Mouse (Mus musculus) adrenal gland, postnatal 25 days (tissue): ENCODE data around the gene Setd1b. TPM values are rescaled to one million over a fixed set of nuclear protein-coding genes. Genes with fewer than 3 reads are reported as not detected.

Experiments
- DNase-seq: peaks from one replicate; pipeline ENCODE4 v3.0.0; 2021; ENCODE audit warnings: mixed read lengths
- total RNA-seq: library from RNA; stranded (reverse); gene quantifications from 2 replicates; pipeline ENCODE4 v1.2.3, GENCODE M21; 2021

The Setd1b gene
- total RNA-seq, 1 experiment from 2014 or later = 41.6 TPM

DNA sequence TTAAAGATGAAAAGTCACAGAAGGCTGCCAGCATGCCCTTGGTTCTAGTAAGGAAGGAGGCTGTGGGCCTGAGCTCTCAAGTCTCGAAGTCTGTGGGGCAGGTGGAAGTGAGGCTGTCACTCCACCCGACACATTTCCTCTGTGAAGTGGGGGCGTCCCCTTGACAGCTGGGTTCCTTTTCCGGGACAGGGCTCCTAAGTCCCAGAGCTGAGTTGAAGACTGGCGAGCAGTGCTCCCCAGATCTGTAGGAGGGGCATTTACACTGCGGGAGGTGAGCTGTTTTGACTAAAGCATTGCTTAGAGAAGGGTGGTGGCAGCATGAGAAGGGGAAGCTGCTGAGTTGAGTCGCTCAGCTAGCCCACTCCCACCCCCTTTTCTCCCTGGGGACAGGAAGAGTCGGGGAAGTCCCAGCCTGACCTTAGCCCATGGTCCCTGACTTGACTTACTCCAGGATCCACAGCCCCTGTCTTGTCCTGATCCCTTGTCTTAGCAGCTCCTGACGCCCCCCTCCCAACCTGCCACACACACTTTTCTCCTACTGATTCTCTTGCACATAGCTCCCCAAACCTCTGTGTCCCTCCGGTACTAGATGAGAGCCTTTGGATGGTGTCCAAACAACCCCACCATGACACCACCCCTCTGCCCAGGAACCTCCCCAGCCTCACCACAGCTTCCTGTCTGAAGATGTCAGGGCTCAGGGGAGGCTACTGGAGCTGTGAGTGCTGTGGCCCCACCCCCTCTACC is 13.4 kb upstream of the Setd1b start:
- no peak for DNase-seq

DNA sequence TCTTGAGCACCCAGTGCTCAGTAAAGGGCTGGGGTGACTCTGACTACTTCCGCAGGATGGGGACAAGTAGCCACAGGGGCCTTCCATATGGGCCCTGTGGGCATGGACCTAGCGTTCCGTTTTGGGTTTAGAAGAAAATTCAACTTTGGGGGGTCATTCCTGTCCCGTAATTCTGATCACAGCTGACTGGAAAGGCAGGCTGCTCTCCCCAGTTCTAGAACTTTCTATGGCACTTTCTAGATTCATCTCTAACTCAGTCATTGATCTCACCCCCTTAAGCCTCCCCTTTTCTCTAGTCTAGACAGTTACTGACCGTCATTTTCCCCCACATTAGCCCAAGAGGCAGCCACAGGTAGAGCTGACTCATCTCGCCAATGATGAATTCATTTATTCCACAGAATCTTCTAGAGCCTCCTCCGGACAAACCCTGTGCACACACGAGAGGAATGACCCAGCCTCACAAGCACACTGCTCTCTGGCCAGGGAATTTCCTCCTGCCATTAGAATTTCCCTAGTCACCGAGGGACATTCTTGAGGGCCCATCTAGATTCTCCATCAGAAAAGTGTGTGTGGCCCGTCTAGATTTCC is 12.7 kb upstream of the Setd1b start:
- no peak for DNase-seq

DNA sequence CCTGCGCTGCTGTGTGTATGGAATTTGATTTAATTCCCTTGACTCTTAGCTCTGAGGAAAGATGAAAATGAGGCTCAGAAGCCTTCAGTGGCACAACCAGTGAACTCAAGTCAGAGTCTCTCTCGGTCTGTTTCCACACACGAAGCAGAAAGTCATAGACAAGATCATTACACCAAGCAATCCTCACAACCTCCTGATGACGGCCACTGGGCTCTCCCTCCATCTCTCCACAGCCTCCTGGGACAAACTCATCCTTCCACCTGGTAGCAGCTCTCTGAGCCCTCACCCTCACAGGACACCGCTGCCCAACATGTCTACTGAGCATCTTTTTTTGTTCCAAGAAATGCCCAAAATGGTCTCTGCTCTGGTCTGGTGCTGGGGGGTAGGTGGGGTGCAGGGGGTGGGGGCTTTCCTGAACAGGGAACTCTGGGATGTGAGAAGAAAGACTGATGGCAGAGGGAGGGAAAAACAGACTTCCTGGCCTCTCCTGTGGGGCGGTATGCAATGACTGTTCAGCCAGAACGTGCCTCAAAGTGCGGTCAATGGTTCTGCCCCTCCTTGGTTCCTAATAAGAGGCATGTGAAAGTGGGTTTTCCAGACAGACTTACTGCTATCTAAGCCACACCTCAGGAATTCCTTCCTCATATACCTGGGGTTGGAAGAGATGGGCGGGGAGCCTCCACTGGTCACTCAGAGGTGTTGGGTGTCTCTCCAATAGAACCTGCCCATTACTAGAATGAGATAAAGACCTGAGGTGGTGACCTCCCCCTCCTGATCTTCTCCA is 11.8 kb upstream of the Setd1b start:
- DNase-seq = no peak

DNA sequence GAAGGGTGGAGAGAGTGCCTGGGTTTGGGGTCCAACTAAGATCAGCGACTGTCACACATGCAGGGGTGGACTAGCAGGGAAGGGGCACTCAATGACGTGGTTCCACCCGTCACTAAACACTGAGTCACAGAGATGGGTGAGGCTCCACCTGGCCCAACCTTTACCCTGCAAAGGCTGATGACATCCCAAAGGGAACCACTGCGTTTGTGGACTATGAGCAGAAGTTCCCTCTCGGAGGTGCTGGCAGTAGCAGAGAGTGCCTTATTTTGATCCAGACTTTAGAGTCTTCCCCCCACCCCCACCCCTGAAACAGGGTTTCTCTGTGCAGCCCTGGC is 11.2 kb upstream of the Setd1b start:
- DNase-seq = no peak

DNA sequence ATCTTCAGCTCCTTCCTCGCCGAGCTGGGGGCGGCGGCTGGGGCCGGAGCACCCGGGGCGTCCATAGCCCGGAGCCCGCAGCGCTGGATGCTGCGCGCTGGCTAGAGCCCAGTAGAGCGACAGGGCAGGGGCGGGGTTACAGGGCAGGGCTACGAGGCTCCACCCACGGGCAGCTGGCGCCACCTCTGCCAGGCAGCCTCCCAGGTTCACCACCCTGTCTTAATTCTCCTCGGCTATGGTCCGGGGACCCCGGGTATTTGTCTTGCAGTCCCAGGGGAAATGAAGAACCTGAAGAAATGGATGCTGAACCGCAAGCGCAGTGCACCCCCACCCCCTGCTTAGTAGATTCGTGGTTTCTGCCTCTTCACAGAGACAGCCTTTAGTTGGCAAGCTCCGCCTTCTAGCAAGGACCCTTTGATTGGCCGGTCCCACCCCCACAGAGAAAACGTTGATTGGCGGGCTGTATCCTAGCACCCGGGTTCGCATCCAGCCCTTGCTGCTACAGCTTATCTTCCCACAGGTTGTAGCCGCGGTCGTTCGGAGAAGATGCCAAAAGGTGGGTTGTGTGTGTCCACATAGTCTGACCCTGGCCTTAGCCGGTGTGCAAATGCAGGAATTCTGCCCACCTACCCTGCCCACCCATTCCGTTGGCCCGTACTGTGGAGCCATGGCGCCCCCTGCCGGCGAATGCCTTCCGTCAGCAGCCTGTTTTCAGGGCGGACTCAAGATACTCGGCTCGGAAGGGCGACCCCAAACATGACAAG is 9.5 kb upstream of the Setd1b start, which contains the start of gene Rhof:
Gene Rhof (minus strand): TSS at position 385 of the 764 bp plus-strand sequence.
- DNase-seq = peak; percentile 90

DNA sequence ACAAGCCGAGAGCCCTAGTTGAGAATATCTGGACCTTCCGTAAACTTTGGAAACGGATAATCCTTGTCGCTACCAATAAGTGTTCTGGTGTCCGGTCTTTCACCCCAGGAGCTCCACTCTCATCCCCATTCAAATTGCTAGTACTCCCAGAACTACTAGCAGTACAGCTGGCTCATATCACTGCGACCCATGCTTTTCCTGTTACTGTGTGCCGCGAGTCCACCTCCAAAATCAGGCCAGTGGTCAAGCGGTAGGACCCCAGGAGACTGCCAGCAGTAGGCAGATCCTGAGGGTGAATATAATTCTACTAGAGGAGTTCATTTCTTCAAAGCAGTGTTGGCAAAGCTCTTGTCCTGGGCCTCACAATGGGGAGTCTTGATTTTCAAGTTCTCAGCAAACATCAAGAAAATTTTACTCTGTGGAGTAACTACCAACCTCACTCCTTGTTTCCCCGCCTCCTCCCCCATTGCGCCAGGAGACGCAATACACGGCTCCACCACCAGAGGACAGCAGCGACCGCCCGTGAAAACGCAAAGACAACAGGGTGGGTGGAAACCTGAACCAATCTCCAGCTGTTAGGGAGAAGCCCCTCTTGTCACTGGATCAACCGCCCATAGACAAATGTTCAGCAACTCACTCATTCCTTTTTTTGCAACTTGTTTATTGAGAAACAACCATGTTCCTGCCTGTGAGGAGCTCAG is 8.8 kb upstream of the Setd1b start:
- DNase-seq = peak; percentile 84

DNA sequence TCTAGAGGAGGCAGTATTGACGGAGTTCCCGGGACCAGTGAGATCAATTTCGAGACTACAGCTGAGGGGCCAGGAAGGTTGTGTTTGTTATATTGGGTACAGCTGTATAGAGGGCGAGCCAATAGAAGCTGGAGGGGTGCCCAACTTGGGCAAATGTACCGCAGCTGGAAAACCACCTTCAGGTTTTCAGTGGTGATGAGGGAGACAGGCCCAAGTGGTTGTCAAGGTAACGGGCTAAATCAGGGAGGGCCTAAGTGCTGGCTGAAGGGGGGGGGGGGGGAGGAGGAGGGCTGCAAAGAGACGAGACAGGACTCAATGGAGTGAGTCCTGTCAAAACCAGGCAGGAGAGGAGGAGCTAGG is 8.2 kb upstream of the Setd1b start:
- DNase-seq = peak; percentile 10

DNA sequence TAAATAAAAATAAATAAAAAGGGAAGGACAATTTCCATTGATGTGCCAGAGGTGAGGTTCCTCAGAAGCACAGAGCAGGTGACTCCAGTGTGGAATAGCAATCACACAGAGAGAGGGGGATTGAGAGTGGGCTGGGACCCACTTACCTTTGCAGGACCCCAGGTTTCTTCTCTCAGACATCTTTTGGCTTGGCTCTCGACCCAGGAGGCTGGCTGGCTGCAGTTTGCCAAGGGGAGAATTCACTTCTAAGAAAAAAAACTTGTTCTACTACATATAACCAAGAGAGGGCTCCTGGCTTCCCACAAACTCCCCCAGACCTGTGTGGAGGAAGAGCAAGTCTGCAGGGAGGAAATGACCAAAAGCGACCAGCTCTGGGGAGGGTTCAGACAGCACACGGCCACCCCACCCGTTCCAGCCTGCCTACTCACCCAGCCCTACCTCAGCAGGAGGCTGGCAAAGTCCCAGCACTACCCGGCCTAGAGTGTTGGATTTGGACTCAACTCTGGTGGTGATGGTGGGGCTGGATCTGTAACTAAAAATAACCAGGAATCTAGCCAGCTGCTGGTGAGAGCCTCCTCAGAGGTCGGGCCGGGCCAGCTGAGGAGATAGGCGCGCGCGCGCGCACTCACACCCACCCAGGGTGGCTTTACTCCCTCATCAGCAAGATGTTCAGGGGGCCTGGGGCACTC is 7.7 kb upstream of the Setd1b start:
- DNase-seq = peak; percentile 70

DNA sequence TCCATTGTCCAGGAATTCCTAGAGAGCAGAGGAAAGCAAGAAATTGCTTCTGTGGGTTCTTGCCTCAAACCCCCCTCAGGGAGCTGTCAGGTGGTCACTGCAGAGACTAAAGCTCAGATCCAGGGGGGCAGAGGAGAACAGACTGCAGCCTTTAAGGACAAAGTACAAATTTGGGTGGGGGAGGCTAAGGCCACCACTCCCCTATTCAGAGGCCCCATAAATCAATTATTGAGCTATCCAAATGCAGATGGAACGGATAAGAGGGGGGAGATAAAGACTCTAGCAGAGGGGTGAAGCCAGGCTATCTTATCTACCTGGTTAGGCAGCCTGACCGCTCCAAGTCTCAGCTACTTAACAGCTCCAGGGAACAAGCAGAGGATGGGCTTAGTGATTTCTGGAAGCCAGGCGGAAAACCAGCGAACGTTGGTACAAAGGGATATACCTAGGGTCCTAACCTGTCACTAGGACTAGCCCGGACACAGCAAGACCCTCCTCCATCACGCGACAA is 7.1 kb upstream of the Setd1b start:
- no peak for DNase-seq

DNA sequence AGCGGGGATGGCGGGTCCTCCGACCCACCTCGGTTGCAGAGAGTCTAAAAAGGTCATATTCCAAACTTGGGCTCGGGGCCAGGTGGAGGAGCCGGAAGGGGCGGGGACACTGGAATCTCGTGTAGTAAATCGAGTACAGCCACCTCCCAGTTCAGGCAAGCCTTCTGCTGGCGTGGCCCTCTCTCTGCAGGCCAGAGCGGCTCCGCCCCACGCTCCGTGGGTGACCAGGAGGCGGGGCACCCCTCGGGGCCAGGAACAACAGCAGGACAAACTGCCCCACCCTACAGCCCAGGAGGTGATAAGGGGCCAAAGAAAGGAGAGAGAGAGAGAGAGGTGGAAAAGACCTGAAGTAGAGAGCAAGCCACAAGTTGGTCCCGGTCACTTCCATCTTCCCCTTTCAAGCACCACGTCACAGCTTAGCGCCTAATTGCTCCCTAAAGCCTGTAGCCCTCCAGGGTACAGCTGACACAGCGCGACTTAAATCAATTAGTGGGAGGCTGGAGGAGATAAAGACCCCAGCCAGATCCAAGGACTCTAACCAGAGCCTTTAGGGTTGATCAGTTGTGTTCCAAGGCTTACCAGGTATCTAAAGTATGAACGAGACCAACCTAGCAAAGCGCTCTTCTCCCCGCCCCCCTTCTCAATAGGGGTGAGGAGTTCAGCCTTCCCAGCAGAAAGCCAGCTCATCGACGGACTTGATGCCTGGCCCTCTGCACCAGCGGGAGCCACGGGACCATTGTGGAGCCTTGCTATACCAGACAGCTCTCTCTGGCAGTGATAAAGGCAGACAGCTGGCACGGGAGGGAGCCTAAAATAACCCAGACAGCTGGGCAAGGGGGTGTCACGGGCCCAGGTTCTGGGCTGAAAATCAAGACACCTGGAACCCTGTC is 6.3 kb upstream of the Setd1b start:
- DNase-seq = peak; percentile 91

DNA sequence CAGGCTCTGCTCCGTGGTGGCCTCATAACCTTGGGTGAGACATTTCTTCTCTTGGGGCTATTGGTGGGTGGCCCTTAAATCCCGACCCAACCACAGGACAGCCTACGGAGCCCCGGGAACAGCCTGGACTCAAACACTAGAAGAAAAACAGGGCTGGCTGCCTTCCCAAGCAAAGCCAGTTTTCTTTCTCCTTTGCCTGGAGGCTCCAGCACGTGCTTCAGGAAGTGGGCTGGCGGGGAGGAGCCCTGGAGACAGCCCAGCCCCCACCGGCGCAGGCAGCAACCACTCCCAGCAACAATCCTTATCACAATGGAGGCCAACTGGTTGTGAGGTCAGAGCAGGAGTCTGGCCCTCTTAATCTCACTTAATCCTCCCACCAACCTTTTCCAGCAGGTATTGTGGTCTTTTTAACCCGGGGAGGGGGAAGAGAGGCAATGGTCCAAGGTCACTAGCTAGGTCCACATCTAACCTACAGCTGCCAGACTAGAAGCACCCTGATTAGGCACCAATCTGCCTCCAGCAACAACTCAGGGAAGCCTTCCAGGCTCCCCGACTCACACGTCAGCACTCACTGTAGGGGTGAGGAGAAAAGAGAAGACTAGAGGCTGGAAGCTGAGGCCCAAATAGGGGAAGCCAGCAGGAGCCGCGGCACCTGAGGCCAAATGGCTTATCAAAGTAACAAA is 5.5 kb upstream of the Setd1b start:
- DNase-seq = peak; percentile 91

DNA sequence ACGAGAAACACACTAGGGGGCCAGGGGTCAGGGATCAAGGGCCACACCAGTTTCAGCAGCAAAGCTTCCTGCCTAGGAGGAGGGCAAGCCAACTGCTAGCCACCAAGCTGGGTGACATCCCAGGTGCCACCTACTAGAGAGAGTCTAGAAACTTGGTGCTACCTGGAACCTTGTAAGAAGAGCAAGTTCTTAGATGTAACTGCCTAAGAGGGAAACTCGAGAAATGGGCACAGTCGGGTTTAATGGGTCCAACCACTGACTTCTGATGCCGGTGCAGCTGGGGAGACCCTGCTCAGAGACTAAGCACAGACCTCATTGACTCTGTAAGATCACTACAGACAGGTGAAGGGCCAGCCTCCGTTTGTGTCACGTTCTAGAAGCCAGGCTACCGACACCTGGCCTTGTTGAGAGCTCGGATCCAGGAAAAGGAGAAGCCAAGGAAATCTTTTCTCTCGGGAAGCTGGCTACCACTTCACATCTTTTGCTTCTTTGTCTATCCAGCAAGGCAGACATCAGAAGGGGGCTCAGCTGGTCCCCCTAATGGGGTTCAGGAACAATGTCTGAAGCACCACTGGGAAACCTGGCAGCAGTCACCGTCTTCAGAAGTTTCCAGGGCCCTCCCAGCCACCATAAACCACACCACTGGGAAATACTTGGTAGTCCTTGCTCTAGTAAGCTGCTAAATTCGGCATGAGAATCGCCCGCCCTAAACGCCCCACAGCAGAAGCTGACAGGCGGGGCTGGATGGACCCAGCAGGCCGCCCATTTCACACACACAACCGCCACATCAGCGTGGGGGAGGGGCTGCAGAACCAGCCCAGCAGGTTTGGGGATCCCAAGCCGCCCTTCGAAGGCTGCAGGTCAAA is 4.7 kb upstream of the Setd1b start:
- peak; percentile 87 for DNase-seq

DNA sequence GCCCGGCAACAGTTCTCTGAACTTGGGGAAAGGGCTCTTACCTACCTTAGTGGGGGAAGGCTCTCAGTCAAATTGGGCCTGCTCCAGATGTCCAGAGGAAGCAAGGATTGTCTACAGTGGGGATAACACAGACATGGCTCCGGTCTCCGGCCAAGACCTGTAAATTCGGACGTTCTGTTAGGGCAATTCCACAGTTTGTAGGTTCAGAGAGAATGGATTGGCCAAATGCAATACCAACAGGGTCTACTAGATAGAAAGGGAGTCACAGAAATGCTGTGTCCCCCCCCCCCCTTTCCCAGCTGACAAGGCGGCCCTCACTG is 4.1 kb upstream of the Setd1b start:
- no peak for DNase-seq

DNA sequence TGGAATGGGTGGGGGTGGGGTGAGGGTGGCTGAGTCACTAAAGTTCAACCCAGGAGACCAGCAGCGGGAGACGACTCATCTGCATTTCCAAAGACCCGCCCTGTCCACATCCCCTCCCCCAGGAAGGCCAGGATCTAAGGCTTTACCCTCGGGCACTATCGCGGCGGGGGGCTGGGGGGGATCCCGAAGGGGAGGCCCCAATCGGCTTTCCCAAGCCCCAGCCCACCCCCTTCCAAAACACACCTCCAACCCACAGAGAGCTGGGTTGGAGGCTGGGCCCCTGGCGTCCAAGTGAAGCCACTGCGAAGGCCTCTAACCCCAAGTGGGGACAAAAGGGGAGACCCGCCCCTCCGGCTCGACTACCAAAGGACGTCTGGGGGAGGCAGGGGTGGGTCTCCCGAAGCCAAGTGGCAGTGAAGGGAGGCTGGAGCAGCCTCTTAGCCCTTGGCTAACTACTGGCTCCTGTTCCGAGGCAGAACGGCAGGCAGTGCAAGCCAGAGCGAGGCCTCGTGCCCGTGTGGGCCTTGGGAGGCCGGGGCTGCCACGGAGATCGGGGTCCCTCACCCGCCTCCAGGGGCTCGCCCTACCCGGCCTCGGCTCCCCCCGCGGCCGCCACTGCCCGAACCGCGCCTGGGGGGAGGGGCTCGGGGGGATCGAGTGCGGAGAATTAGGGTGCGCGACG is 3.6 kb upstream of the Setd1b start:
- DNase-seq = peak; percentile 81

DNA sequence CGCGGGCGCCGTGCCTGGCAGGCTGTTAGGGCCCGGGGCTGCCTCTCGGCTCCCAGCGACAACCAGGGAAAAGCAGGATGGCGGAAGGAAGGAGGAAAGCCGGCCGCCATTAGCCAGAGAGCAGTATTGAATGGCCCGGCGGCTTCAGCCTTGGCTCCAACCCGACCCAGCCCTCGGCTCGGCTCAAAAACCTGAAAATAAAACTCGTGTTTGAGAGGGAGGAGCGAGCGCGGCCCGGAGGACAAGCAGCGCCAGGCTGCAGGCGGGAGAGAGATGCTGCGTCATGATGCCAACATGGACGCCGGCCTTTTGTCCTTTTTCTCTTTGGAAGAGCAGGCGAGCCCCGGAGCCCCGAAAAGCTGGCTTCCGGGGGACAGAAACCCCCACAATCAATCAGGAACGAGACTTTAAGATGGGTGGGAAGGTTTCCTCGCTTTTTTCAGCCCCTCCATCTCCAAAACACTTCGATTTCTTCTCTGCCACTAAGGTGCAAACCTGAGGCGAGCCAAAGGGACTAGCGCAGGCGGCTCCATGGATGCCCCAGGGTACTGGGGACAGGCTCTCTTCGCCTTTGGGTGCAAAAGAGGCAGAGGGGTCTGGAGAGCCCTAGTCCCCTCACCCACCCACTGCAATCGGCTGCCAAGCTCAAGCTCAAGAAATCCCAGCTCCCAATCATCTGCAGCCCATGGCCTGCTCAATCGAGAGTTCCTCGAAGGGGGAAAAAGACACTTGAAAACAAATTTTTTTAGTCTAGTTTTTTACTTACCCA is 2.9 kb upstream of the Setd1b start:
- DNase-seq = peak; percentile 85

DNA sequence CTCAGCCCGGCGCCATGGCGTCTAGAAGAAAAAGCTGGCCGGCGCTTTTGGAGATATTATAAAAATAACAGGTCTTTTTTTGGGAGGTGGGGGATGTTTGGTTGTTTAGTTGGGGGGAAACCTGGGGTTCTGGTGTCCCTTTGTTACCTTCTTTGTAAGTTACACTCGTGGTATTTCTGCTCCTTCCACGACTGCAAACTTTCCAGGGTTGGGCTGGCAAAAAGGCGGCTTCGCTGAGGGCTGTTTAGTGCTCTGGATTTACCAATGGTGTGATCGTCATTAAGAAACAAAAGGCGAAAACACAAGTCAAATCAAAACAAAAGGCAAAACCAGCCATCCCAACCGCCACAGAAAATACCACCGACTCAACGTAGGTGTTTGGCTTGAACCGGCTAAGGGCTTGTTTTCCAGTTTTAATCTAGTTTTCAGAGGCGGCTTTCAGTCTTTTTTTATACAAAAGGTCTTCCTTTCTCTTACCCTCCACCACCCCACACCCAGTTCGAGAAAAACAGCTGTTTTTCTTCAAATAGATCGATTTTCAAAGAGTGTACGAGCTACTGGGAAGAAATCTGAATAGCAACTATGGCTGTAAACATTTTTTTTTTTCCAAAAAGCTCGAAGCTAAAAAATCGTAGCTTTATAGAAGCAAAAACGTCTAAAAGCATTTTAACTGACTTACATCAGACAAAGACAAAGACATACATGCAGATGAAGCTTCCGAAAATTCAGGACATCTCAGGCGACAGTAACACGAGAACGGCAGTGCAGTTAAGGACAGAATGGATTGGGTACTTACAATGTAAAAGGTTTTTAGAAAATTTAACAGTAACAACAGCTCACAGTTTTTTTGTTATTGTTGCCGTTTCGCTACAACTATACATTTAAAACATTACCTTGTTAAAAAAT is 2.0 kb upstream of the Setd1b start:
- no peak for DNase-seq
